Mouse (Mus musculus) midbrain, embryonic 12.5 days (tissue): ENCODE results near the gene Exosc6. TPM values are rescaled to one million over a fixed set of nuclear protein-coding genes. Genes with fewer than 3 reads are reported as not detected.
"Not testable (repeated sequence)": the region's sequence is repeated elsewhere in the genome, so short reads cannot be mapped to it uniquely, and the experiment has no call there.

Source experiments
- ATAC-seq: fragments of 200-750 bp; cut with Nextera tagmentation; 2 replicates; pipeline ENCODE4 v1.8.0; 2017; ENCODE audit warnings: low read depth, moderate TSS enrichment, moderate library complexity; ENCODE audit not compliant: low FRiP score
- H3K27ac ChIP-seq: fragments of 300-500 bp; sonication (generic); replicated peaks from 2 replicates; pipeline ENCODE4 v1.5.1; 2016; ENCODE audit warnings: mild to moderate bottlenecking
- H3K27me3 ChIP-seq: fragments of 300-500 bp; sonication (generic); 2 replicates; pipeline ENCODE4 v1.6.1; 2016; ENCODE audit warnings: mild to moderate bottlenecking
- H3K36me3 ChIP-seq: fragments of 300-500 bp; sonication (generic); 2 replicates; pipeline ENCODE4 v1.6.1; 2016
- H3K4me1 ChIP-seq: fragments of 300-500 bp; sonication (generic); 2 replicates; pipeline ENCODE4 v1.6.1; 2016
- H3K4me2 ChIP-seq: fragments of 300-500 bp; sonication (generic); replicated peaks from 2 replicates; pipeline ENCODE4 v1.6.1; 2016; ENCODE audit warnings: mild to moderate bottlenecking, moderate library complexity
- H3K4me3 ChIP-seq: fragments of 300-500 bp; sonication (generic); 2 replicates; pipeline ENCODE4 v1.5.1; 2016; ENCODE audit warnings: mild to moderate bottlenecking
- H3K9ac ChIP-seq: fragments of 300-500 bp; sonication (generic); replicated peaks from 2 replicates; pipeline ENCODE4 v1.6.1; 2016; ENCODE audit warnings: mild to moderate bottlenecking, moderate library complexity
- H3K9me3 ChIP-seq: fragments of 300-500 bp; sonication (generic); 2 replicates; pipeline ENCODE4 v1.6.1; 2016; ENCODE audit warnings: mild to moderate bottlenecking
- WGBS: fragments of 180-500 bp; shearing (Covaris S2); methylation state at CpG from one replicate; pipeline ENCODE4 v1.1.7; 2016; 5-methylcytosine and 5-hydroxymethylcytosine counted together
- microRNA-seq: library from miRNA; unstranded; fragments of <30 nt; microRNA quantifications from one replicate; pipeline ENCODE4, GENCODE M21; 2017
- polyA plus RNA-seq: library from polyadenylated mRNA; unstranded; fragments of >200 nt; fragmentation: Nextera tagmentation; extraction: Ambion mirVana; gene quantifications from 2 replicates; pipeline ENCODE4 v1.2.1, GENCODE M21; 2016

The Exosc6 gene
- polyA plus RNA-seq, 1 experiment from 2014 or later: 0.60 TPM

- Histone ChIP-seq H3K4me2 (peak within 1 kb of the TSS; percentile 70), H3K27me3 (no peaks in the 10 kb centered on the region), H3K4me1 (peaks cover 12% of the 10 kb centered on the region), H3K27ac (peak within 1 kb of the TSS; percentile 61), H3K36me3 (no peaks in the 10 kb centered on the region), H3K4me3 (peak within 1 kb of the TSS; percentile 61), H3K9me3 (no peaks in the 10 kb centered on the region), H3K9ac (peak within 1 kb of the TSS; percentile 67)
- 12% methylated on average over 33 of the region's 72 CpGs for WGBS
- ATAC-seq: peak; percentile 94
Measured at GRCm38 (mm10) chr8:111093865-111094718, 38.0 kb downstream of the Exosc6 start, which contains the start of gene Pdpr. Gene Pdpr (plus strand): TSS chr8:111094630.

GRCm38 (mm10) chr8:111094719-111095302, 38.7 kb downstream of the Exosc6 start:
- Histone ChIP-seq H3K4me3 (peak overlapping the region; percentile 61), H3K9ac (peak overlapping the region; percentile 67), H3K4me2 (peak overlapping the region; percentile 70), H3K4me1 (peaks cover 12% of the 10 kb centered on the region)
- ATAC-seq: peak; percentile 67
- not testable (repeated sequence) for H3K27me3 ChIP-seq, H3K36me3 ChIP-seq, H3K27ac ChIP-seq, H3K9me3 ChIP-seq
- 1% methylated on average over 42 of the region's 69 CpGs for WGBS

Small RNAs within 50 kb of the gene (microRNA-seq; reads per million reads assigned to microRNA genes)
- gene Gm24103: not detected
- gene Mir3473d: 1.4 reads per million

Other genes with a start within 250 kb of the Exosc6 start
- gene Cog4, start 209.7 kb upstream of the Exosc6 start, polyA plus RNA-seq: 69.3 and 74.3 TPM in 2 replicates
- 187 and 188 TPM in 2 replicates for gene Sf3b3, start 209.6 kb upstream of the Exosc6 start, polyA plus RNA-seq
- gene Fuk, start 153.9 kb upstream of the Exosc6 start, polyA plus RNA-seq: 10.5 and 11.2 TPM in 2 replicates
- 30.7 and 31.6 TPM in 2 replicates for gene St3gal2, start 136.4 kb upstream of the Exosc6 start, polyA plus RNA-seq
- 17.6 and 18.3 TPM in 2 replicates for gene Ddx19a, start 58.5 kb upstream of the Exosc6 start, polyA plus RNA-seq
- gene Ddx19b, start 24.6 kb upstream of the Exosc6 start, polyA plus RNA-seq: 11.1 and 11.3 TPM in 2 replicates
- 81.5 and 82.0 TPM in 2 replicates for gene Aars, start 23.2 kb upstream of the Exosc6 start, polyA plus RNA-seq
- 0.56 and 0.63 TPM in 2 replicates for gene Clec18a, start 36.1 kb downstream of the Exosc6 start, polyA plus RNA-seq
- gene Pdpr, start 38.3 kb downstream of the Exosc6 start, polyA plus RNA-seq: 14.7 TPM in 2 replicates
- 94.2 and 108 TPM in 2 replicates for gene Glg1, start 202.9 kb downstream of the Exosc6 start, polyA plus RNA-seq
- gene Rfwd3, start 243.9 kb downstream of the Exosc6 start, polyA plus RNA-seq: 73.0 and 74.4 TPM in 2 replicates